Mouse (Mus musculus): ENCODE results near the gene Fst.

Gene Fst

GRCm38 (mm10) chr13:114458886-114459700 is at the start of gene Fst:
Gene Fst (minus strand): TSS chr13:114458951.
- peak; percentile 7 for DNase-seq

GRCm38 (mm10) chr13:114493826-114494225 is 35.1 kb upstream of the Fst start:
- no peak for DNase-seq

GRCm38 (mm10) chr13:114488178-114488577 is 29.4 kb upstream of the Fst start:
- DNase-seq: no peak

GRCm38 (mm10) chr13:114478329-114478728 is 19.6 kb upstream of the Fst start:
- no peak for DNase-seq

- DNase-seq: no peak
Observed at GRCm38 (mm10) chr13:114469945-114470344, 11.2 kb upstream of the Fst start.

- DNase-seq: no peak
Observed at GRCm38 (mm10) chr13:114466269-114466919, 7.6 kb upstream of the Fst start.

GRCm38 (mm10) chr13:114465387-114465786 is 6.6 kb upstream of the Fst start:
- no peak for DNase-seq

GRCm38 (mm10) chr13:114464824-114465223 is 6.1 kb upstream of the Fst start:
- no peak for DNase-seq

GRCm38 (mm10) chr13:114462548-114463408 is 4.0 kb upstream of the Fst start:
- DNase-seq: no peak

- DNase-seq: peak; percentile 31
Observed at GRCm38 (mm10) chr13:114460306-114460892, 1.6 kb upstream of the Fst start.

- no peak for DNase-seq
Observed at GRCm38 (mm10) chr13:114459701-114460160, 980 bp upstream of the Fst start.

- DNase-seq: peak; percentile 31
Observed at GRCm38 (mm10) chr13:114458291-114458885, 363 bp downstream of the Fst start.

GRCm38 (mm10) chr13:114457567-114458120 is 1.1 kb downstream of the Fst start:
- no peak for DNase-seq

GRCm38 (mm10) chr13:114456766-114457566 is 1.8 kb downstream of the Fst start:
- peak; percentile 53 for DNase-seq

GRCm38 (mm10) chr13:114456224-114456623 is 2.5 kb downstream of the Fst start:
- DNase-seq: no peak

- no peak for DNase-seq
Observed at GRCm38 (mm10) chr13:114455788-114456187, 3.0 kb downstream of the Fst start.

GRCm38 (mm10) chr13:114447213-114447612 is 11.5 kb downstream of the Fst start:
- DNase-seq: no peak

- no peak for DNase-seq
Observed at GRCm38 (mm10) chr13:114432491-114432890, 26.3 kb downstream of the Fst start.

GRCm38 (mm10) chr13:114425230-114425629 is 33.5 kb downstream of the Fst start:
- no peak for DNase-seq

GRCm38 (mm10) chr13:114420235-114420634 is 38.5 kb downstream of the Fst start:
- no peak for DNase-seq

- DNase-seq: no peak
Observed at GRCm38 (mm10) chr13:114419364-114419763, 39.4 kb downstream of the Fst start.
